Comparison of ENCODE assay signal across 23 mouse cellular contexts in genomic region chr2:59997479-59998228, GRCm38 (mm10).
A peak's percentile ranks its signal among the peaks of the same experiment; 100 is the strongest.
DNase-seq lines count a peak whose midpoint lies in the region; ATAC-seq and TF ChIP-seq lines count a peak whose summit lies in the region.
"Had no signal": no experiment of that assay in that cellular context is flagged by ENCODE, and none has a peak within 500 bp of the region (broad histone marks: within the 10 kb centered on the region; RNA-seq: fewer than 3 reads in every experiment).

No protein-coding gene starts in this region.

- H3K36me3 ChIP-seq in stomach, embryonic 16.5 days (ENCODE audit: control insufficient read depth, insufficient read depth, low read length) = 0 out of 2 replicates have a peak, but pooled peaks cover under 1% of the 10 kb centered on the region
- H3K36me3 ChIP-seq: heart, embryonic 15.5 days had no signal

- peak; percentile 71; the same call in 1 of the 2 replicates for ATAC-seq in stomach, embryonic 16.5 days (ENCODE audit: insufficient read depth, low FRiP score)
- ATAC-seq: forebrain, postnatal 0 days had no signal

- no peak overlapping the region for H3K4me3 ChIP-seq in lung, adult 2 months (replicated peaks; ENCODE audit: extremely low read depth, low read depth, low read length)
- no peak overlapping the region for H3K4me3 ChIP-seq in stomach, embryonic 16.5 days (replicated peaks; ENCODE audit: low read length)
- H3K4me3 ChIP-seq in cerebellum, adult 2 months (replicated peaks; ENCODE audit: insufficient read depth, low read depth, low read length) = no peak overlapping the region
- H3K4me3 ChIP-seq: embryonic facial prominence, embryonic 13.5 days; gastrocnemius, adult 2 months; heart, embryonic 15.5 days; hindbrain, embryonic 10.5 days; limb, embryonic 13.5 days; midbrain, embryonic 12.5 days had no signal

- TF ChIP-seq CTCF in lung, adult 2 months (IDR thresholded peaks at IDR 0.05; ENCODE audit: insufficient read depth, low read length) = no peak
- no peak for TF ChIP-seq CTCF in cerebellum, adult 2 months (IDR thresholded peaks at IDR 0.05; ENCODE audit: borderline replicate concordance, insufficient read depth, low read depth, low read length)

- no peaks in the 10 kb centered on the region for H3K27me3 ChIP-seq in stomach, embryonic 16.5 days (ENCODE audit: control insufficient read depth, insufficient read depth, low read length)
- H3K27me3 ChIP-seq in cerebellum, adult 2 months (ENCODE audit: control insufficient read depth, insufficient read depth, low read length) = no peaks in the 10 kb centered on the region
- H3K27me3 ChIP-seq: embryonic facial prominence, embryonic 13.5 days; heart, embryonic 15.5 days; limb, embryonic 13.5 days; midbrain, embryonic 12.5 days had no signal

- peak; percentile 34 to 74 for DNase-seq in lung, adult 18-20 months
- no peak for DNase-seq in lung, adult 2 months
- DNase-seq in ZHBTc4 (ENCODE audit: low read depth, low spot score) = peak; percentile 22
- peak; percentile 76 for DNase-seq in large intestine, adult 2 months (ENCODE audit: low read depth, low spot score)
- no peak for DNase-seq in cerebellum, adult 2 months
- no peak for DNase-seq in cerebellum, postnatal 10 days
- DNase-seq: adrenal gland, postnatal 25 days; cerebellum, adult 18-20 months; forebrain, postnatal 0 days; gastrocnemius, adult 2 months; heart, adult 18-20 months; kidney, adult 18-20 months; kidney, postnatal 10 days; lung, embryonic 14.5 days; right cerebral cortex, postnatal 25 days; thymus, postnatal 25 days had no signal

- WGBS in lung, adult 2 months = 56% methylated on average over 8 of the region's 8 CpGs
- 25% methylated on average over 8 of the region's 8 CpGs for WGBS in large intestine, adult 2 months
- 65% methylated on average over 8 of the region's 8 CpGs for WGBS in stomach, embryonic 16.5 days
- WGBS in cerebellum, adult 2 months = 92% methylated on average over 8 of the region's 8 CpGs

- no peak for TF ChIP-seq POLR2A in lung, adult 2 months (IDR thresholded peaks at IDR 0.05; ENCODE audit: borderline replicate concordance, extremely low read depth, low read depth, low read length)
- TF ChIP-seq POLR2A in cerebellum, adult 2 months (IDR thresholded peaks at IDR 0.05; ENCODE audit: borderline replicate concordance, insufficient read depth, low read length) = no peak

- H3K27ac ChIP-seq in stomach, embryonic 16.5 days (ENCODE audit: low read length) = no peak overlapping the region
- H3K27ac ChIP-seq in cerebellum, adult 2 months (ENCODE audit: insufficient read depth, low read length) = no peak overlapping the region
- H3K27ac ChIP-seq: embryonic facial prominence, embryonic 13.5 days; gastrocnemius, adult 2 months; heart, embryonic 15.5 days; hindbrain, embryonic 10.5 days; limb, embryonic 13.5 days; midbrain, embryonic 12.5 days had no signal

- no peak overlapping the region for H3K4me2 ChIP-seq in stomach, embryonic 16.5 days (ENCODE audit: low read depth, low read length)
- H3K4me2 ChIP-seq: embryonic facial prominence, embryonic 13.5 days; heart, embryonic 15.5 days; limb, embryonic 13.5 days; lung, embryonic 14.5 days; midbrain, embryonic 12.5 days had no signal

- H3K4me1 ChIP-seq in lung, adult 2 months (ENCODE audit: control insufficient read depth, insufficient read depth, low read length) = peaks cover 14% of the 10 kb centered on the region
- H3K4me1 ChIP-seq in stomach, embryonic 16.5 days (ENCODE audit: control insufficient read depth, insufficient read depth, low read length) = no peaks in the 10 kb centered on the region
- H3K4me1 ChIP-seq in cerebellum, adult 2 months (ENCODE audit: control insufficient read depth, insufficient read depth, low read length) = no peaks in the 10 kb centered on the region

- no peaks in the 10 kb centered on the region for H3K9me3 ChIP-seq in stomach, embryonic 16.5 days (replicated peaks; ENCODE audit: control insufficient read depth, low read length)
- H3K9me3 ChIP-seq: embryonic facial prominence, embryonic 13.5 days; G1E; heart, embryonic 15.5 days; hindbrain, embryonic 10.5 days; limb, embryonic 13.5 days; midbrain, embryonic 12.5 days had no signal

- H3K9ac ChIP-seq in stomach, embryonic 16.5 days (ENCODE audit: low read length) = no peak overlapping the region
- H3K9ac ChIP-seq: embryonic facial prominence, embryonic 13.5 days; forebrain, postnatal 0 days; heart, embryonic 15.5 days; limb, embryonic 13.5 days; lung, embryonic 14.5 days; midbrain, embryonic 12.5 days had no signal

Comparison
In these comparisons a context has a peak if more than half of its experiments do, and no peak if none do; other contexts are left out.
1. DNase-seq: peak in lung, adult 18-20 months (2 of 2), ZHBTc4 (single experiment) and large intestine, adult 2 months (single experiment); none in lung, adult 2 months (single experiment), cerebellum, adult 2 months (0 of 2) and cerebellum, postnatal 10 days (0 of 2).